Mouse (Mus musculus) activated CD4-positive, CD25-positive, alpha-beta regulatory T cell, adult 4 months (primary cell): ENCODE measurements around the gene Ang2. TPM values are rescaled to one million over a fixed set of nuclear protein-coding genes. Genes with fewer than 3 reads are reported as not detected.

ENCODE experiments used
- ATAC-seq: one replicate; pipeline ENCODE4 v1.8.0; 2017
- polyA plus RNA-seq, 2 experiments: library from polyadenylated mRNA; unstranded; fragments of 100-300 nt; shearing (Covaris generic); gene quantifications; one replicate each; pipeline ENCODE4 v1.2.1; 2017

Gene Ang2
- polyA plus RNA-seq, 2 experiments from 2014 or later = not detected

GRCm38 (mm10) chr14:51150206-51150831, 48.6 kb downstream of the Ang2 start:
- no peak for ATAC-seq

DNA sequence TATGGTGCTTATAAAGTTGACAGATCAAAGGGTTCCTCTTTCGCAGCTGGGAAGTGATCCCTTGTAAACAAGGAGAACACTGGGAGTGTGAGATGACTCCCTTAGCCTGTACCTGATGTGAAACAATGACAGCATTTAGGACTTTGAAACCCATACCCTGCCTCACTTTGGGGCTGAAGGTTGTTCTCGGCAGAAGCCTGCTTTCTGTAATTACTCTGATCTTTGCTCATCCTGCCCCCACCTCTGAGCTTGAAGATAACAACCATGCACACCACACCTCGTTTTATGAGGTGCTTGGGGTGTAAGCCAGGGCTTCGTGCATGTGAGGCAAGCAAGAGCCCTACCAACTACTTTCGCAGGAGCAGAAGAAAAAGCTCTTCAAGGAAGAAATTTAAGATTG, 49.8 kb downstream of the Ang2 start:
- no peak for ATAC-seq

DNA sequence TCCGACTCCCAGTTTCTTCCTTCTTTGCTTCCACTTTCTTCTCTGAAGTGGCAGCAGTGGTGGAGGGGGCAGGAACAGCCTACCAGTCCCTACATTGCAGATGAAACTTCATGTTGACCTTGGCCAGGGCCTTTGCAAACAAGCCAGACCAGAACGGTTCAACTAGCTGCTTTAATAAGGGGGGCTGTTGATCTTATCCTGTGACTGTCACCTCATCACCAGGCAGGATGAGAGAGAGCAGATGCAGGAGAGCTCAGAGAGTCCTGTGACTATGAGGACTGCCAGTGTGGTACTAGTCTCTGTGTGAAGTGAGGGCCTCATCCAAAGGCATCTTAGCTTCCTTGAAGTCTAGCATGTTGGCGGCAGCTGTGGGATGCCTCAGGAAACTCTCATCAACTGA, 50.9 kb downstream of the Ang2 start:
- ATAC-seq = no peak

GRCm38 (mm10) chr14:51146685-51147084, 52.3 kb downstream of the Ang2 start, which contains the start of gene Rnase1:
Rnase1 (minus strand) TSS chr14:51146785.
- no peak for ATAC-seq

DNA sequence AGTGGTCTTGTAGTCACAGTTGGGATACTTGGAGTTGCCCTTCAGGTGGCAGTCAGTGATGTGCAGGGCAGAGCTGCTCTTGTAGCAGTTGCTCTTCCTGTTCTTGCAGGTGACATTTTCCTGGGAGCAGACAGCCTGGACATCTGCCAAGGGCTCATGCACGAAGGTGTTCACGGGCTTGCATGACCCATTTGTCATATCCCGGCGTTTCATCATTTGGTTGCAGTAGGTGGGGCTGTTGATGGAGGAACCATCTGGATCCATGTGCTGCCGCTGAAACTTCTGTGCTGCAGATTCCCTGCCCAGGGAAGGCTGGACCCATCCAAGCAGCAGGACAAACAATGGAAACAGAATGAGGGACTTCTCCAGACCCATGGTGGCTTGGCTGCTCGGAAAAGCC, 53.4 kb downstream of the Ang2 start:
- ATAC-seq = no peak

Other genes with a start within 250 kb of the Ang2 start
- under 1 TPM; 0.60 to 0.85 TPM for gene Pnp2, start 243.2 kb downstream of the Ang2 start, polyA plus RNA-seq
- not detected for gene Rnase10, start 191.4 kb downstream of the Ang2 start, polyA plus RNA-seq
- not detected for gene Rnase9, start 157.3 kb downstream of the Ang2 start, polyA plus RNA-seq
- not detected for gene Rnase11, start 149.0 kb downstream of the Ang2 start, polyA plus RNA-seq
- gene Rnase12, start 141.5 kb downstream of the Ang2 start, polyA plus RNA-seq = not detected
- gene Olfr750, start 124.7 kb downstream of the Ang2 start, polyA plus RNA-seq = not detected
- gene Rnase4, start 108.1 kb downstream of the Ang2 start, polyA plus RNA-seq = 10 to 100 TPM; 11.7 to 15.5 TPM
- gene Ang, start 108.0 kb downstream of the Ang2 start, polyA plus RNA-seq = 1 to 10 TPM; 3.7 to 6.6 TPM
- gene Eddm3b, start 84.7 kb downstream of the Ang2 start, polyA plus RNA-seq = not detected
- gene Rnase6, start 75.2 kb downstream of the Ang2 start, polyA plus RNA-seq = 1 to 10 TPM; 1.9 to 6.0 TPM
- not detected for gene Rnase1, start 52.4 kb downstream of the Ang2 start, polyA plus RNA-seq
- not detected for gene Rnase2b, start 36.9 kb downstream of the Ang2 start, polyA plus RNA-seq
- gene Ear14, start 4.2 kb upstream of the Ang2 start, polyA plus RNA-seq = not detected
- gene Rnase2a, start 57.0 kb upstream of the Ang2 start, polyA plus RNA-seq = not detected
- not detected for gene Gm7247, start 162.6 kb upstream of the Ang2 start, polyA plus RNA-seq
- not detected for gene Vmn2r88, start 211.7 kb upstream of the Ang2 start, polyA plus RNA-seq